Mouse (Mus musculus): ENCODE measurements around the gene Arg1.

DNA sequence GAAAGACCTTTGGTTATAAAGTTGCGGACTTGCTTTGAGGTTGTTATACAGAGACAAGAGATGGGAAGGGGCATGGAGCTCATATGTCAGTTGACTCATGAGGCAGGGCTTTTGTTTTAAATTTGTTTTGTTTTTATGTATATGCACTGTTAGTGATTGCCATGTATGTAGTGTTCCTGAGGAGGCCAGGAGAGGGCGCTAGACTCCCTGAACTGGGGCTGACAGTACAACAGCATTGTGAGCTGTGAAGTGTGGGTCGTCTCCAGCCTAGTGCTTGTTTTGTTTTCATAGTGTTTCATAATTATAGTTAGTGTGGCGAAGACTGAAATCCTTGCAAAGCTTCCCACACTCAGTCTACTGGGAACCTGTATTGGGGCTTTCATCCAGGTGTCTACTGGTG lies 53.7 kb downstream of the Arg1 start:
- TF ChIP-seq CTCF (IDR thresholded peaks at IDR 0.05; ENCODE audit: borderline replicate concordance, insufficient read depth, low read depth, low read length), result peak; percentile 32; the same call in 1 of the 2 replicates
- TF ChIP-seq POLR2A (IDR thresholded peaks at IDR 0.05; ENCODE audit: borderline replicate concordance, insufficient read depth, low read length), result no peak

All from cerebellum, adult 2 months (tissue).